Mouse (Mus musculus) midbrain, postnatal 0 days (tissue): Measurements from ENCODE around the gene Smok3c. TPM values are rescaled to one million over a fixed set of nuclear protein-coding genes. Genes with fewer than 3 reads are reported as not detected.
"Not testable (repeated sequence)": the region's sequence is repeated elsewhere in the genome, so short reads cannot be mapped to it uniquely, and the experiment has no call there.

Experiments
- ATAC-seq: fragments of 200-750 bp; cut with Nextera tagmentation; 2 replicates; pipeline ENCODE4 v1.8.0; 2017; ENCODE audit warnings: moderate number of reproducible peaks, mild to moderate bottlenecking, moderate TSS enrichment, moderate library complexity; ENCODE audit not compliant: low FRiP score
- DNase-seq: peaks from one replicate; pipeline ENCODE4 v3.0.0-alpha.2; 2015; ENCODE audit warnings: low spot score
- H3K27ac ChIP-seq: fragments of 300-500 bp; sonication (generic); 2 replicates; pipeline ENCODE4 v1.5.1; 2014; ENCODE audit warnings: low read depth, mild to moderate bottlenecking, low read length, mixed read lengths
- H3K27me3 ChIP-seq: fragments of 300-500 bp; sonication (generic); 2 replicates; pipeline ENCODE4 v1.6.1; 2014; ENCODE audit warnings: low read length, control low read depth, mixed read lengths; ENCODE audit not compliant: insufficient read depth
- H3K36me3 ChIP-seq: fragments of 300-500 bp; sonication (generic); 2 replicates; pipeline ENCODE4 v1.6.1; 2014; ENCODE audit warnings: low read length, control low read depth, mixed read lengths; ENCODE audit not compliant: insufficient read depth
- H3K4me1 ChIP-seq: fragments of 300-500 bp; sonication (generic); 2 replicates; pipeline ENCODE4 v1.6.1; 2014; ENCODE audit warnings: mild to moderate bottlenecking, control low read depth, antibody characterized with exemption, low read length, mixed read lengths; ENCODE audit not compliant: insufficient read depth
- H3K4me2 ChIP-seq: fragments of 300-500 bp; sonication (generic); 2 replicates; pipeline ENCODE4 v1.6.1; 2014; ENCODE audit warnings: low read depth, mild to moderate bottlenecking, low read length, mixed read lengths; ENCODE audit not compliant: poor library complexity, severe bottlenecking
- H3K4me3 ChIP-seq: fragments of 300-500 bp; sonication (generic); 2 replicates; pipeline ENCODE4 v1.5.1; 2014; ENCODE audit warnings: low read depth, mild to moderate bottlenecking, low read length, moderate library complexity
- H3K9ac ChIP-seq: fragments of 300-500 bp; sonication (generic); replicated peaks from 2 replicates; pipeline ENCODE4 v1.6.1; 2014; ENCODE audit warnings: mild to moderate bottlenecking, low read length, moderate library complexity, mixed read lengths; ENCODE audit not compliant: poor library complexity, severe bottlenecking
- H3K9me3 ChIP-seq: fragments of 300-500 bp; sonication (generic); 2 replicates; pipeline ENCODE4 v1.6.1; 2016; ENCODE audit warnings: low read length, control low read depth
- CTCF ChIP-seq: IDR thresholded peaks from 2 replicates; pipeline ENCODE4 v1.5.1; 2016; ENCODE audit warnings: antibody characterized with exemption, mild to moderate bottlenecking
- WGBS: fragments of 180-500 bp; shearing (Covaris S2); extraction: QIAGEN DNeasy Blood & Tissue Kit; methylation state at CpG from one replicate; pipeline ENCODE4 v1.1.7; 2014; 5-methylcytosine and 5-hydroxymethylcytosine counted together
- polyA plus RNA-seq: library from polyadenylated mRNA; unstranded; fragments of >200 nt; fragmentation: Nextera tagmentation; extraction: Ambion mirVana; gene quantifications from 2 replicates; pipeline ENCODE4 v1.2.1, GENCODE M21; 2015
- total RNA-seq: library from RNA; depleted of rRNA; stranded (reverse); fragments of >200 nt; gene quantifications from 2 replicates; pipeline ENCODE4 v1.2.3, GENCODE M21; 2014; rRNA removed

Smok3c gene
- total RNA-seq (not detected in 2 replicates), polyA plus RNA-seq (not detected in 2 replicates)

DNA sequence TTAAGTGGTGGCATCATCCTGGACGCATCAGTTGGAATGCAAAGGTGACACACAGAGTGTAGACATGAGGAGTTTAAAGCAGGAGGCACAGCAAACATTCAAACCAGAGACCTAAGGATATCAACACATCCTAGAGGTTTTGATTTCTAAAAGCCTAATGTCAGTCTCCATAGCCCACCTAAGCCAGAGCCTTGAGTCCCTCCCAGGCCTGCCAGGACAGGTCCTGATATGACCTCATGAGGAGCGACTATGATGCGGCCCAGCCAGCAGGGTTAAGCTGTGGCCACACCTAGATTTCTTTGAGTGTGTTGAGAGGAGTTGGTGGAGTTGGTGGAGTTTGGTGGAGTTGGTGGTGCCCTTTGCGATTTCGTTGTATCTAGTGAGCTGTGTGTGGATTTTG, at the start of gene Smok3c:
Gene Smok3c (plus strand): TSS at position 301 of the 400 bp plus-strand sequence.
- H3K4me2 ChIP-seq, H3K4me1 ChIP-seq, H3K27me3 ChIP-seq, ATAC-seq, H3K9ac ChIP-seq, H3K36me3 ChIP-seq, H3K27ac ChIP-seq, H3K4me3 ChIP-seq, H3K9me3 ChIP-seq, DNase-seq: not testable (repeated sequence)
- no CpG with 5 or more reads among the region's 5 CpGs for WGBS

- Histone ChIP-seq H3K27ac (no peak overlapping the region), H3K4me3 (no peak overlapping the region), H3K9me3 (no peaks in the 10 kb centered on the region), H3K4me2 (no peak overlapping the region), H3K36me3 (no peaks in the 10 kb centered on the region), H3K9ac (no peak overlapping the region), H3K27me3 (no peaks in the 10 kb centered on the region), H3K4me1 (no peaks in the 10 kb centered on the region)
- ATAC-seq (no peak), DNase-seq (no peak)
- WGBS, result 91% methylated on average over 5 of the region's 5 CpGs
- no peak for TF ChIP-seq CTCF
These were observed 43.6 kb upstream of the Smok3c start for GRCm38 (mm10) chr5:138009437-138009836.

DNA sequence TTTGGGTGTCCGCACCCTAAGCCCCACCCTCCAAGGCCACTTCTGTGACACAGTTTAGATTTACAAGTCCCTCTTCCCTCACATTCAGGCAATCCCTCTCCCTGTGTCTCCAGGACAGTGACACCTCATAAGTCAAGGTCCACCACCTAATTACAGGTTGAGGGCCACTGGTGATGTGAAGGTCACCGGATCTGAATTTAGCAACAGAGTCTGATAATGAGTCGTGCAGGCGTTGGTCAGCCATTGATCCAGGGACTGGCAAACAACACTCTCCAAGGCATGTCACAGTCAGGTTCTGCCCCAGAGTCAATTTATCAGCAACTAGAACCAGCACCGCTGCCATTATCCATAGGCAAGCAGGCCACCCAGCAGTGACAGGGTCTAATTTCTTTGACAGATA, 40.6 kb upstream of the Smok3c start:
- Histone ChIP-seq H3K27me3 (no peaks in the 10 kb centered on the region), H3K27ac (no peak overlapping the region), H3K9ac (no peak overlapping the region), H3K4me1 (no peaks in the 10 kb centered on the region), H3K4me2 (no peak overlapping the region), H3K9me3 (no peaks in the 10 kb centered on the region), H3K4me3 (no peak overlapping the region), H3K36me3 (no peaks in the 10 kb centered on the region)
- TF ChIP-seq CTCF, result no peak
- 93% methylated on average over 5 of the region's 5 CpGs for WGBS
- DNase-seq (no peak), ATAC-seq (no peak)

DNA sequence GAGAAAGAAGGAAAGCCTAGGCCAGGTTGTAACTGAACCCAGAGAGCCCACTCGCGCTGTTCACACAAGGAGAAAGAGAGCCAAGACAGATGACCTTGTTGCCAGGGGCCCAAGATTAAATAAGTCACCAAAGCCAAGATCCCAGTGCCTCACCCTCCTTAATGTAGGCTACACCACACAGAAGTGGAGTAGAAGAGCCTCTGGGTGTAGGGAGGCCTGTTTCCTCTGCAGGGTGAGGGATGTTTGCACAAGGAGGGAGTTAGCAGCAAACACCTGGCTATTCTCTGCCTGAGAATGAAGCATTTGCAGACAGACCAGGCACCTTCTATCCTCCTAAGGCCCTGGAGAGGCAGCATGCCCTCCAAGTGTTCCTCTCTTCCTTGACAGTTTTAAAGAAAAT, 36.5 kb upstream of the Smok3c start:
- H3K4me1 ChIP-seq, result no peaks in the 10 kb centered on the region
- H3K4me3 ChIP-seq, result no peak overlapping the region
- WGBS, result 98% methylated on average over 2 of the region's 2 CpGs
- no peak overlapping the region for H3K4me2 ChIP-seq
- TF ChIP-seq CTCF, result no peak
- DNase-seq (no peak), ATAC-seq (no peak)
- no peaks in the 10 kb centered on the region for H3K36me3 ChIP-seq
- H3K27ac ChIP-seq, result no peak overlapping the region
- no peak overlapping the region for H3K9ac ChIP-seq
- no peaks in the 10 kb centered on the region for H3K9me3 ChIP-seq
- H3K27me3 ChIP-seq, result no peaks in the 10 kb centered on the region

DNA sequence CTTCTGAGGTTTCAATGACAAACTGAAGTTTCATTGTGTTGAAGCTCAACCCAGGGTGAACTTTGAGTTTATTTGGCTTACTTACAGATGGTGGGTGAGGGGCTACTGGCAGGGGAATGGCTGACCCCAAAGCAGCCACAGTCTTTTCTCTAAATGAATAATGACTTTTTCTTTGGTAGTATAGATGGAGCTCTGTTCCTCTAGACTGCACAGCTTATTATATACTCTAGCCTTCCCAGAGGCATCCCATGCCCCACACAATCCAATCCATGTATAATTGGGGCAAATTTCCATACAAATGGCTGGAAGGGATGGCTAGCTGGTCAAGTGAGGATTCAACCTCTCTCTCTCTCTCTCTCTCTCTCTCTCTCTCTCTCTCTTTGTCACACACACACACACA, 36.0 kb upstream of the Smok3c start:
- H3K27me3 ChIP-seq, result no peaks in the 10 kb centered on the region
- ATAC-seq, result no peak
- no peaks in the 10 kb centered on the region for H3K9me3 ChIP-seq

GRCm38 (mm10) chr5:138019577-138019976, 33.4 kb upstream of the Smok3c start:
- not testable (repeated sequence) for H3K4me1 ChIP-seq, ATAC-seq, H3K27me3 ChIP-seq, H3K27ac ChIP-seq, H3K36me3 ChIP-seq, DNase-seq, H3K9me3 ChIP-seq, H3K9ac ChIP-seq, H3K4me3 ChIP-seq, H3K4me2 ChIP-seq
- WGBS, result 90% methylated on average over 3 of the region's 4 CpGs

More for the DNA sequence above, 36.0 kb upstream of the Smok3c start:
- TF ChIP-seq CTCF, result no peak
- no peak overlapping the region for H3K4me3 ChIP-seq
- no peaks in the 10 kb centered on the region for H3K36me3 ChIP-seq
- DNase-seq, result no peak
- no peak overlapping the region for H3K27ac ChIP-seq
- no peak overlapping the region for H3K9ac ChIP-seq
- H3K4me2 ChIP-seq, result no peak overlapping the region
- H3K4me1 ChIP-seq, result no peaks in the 10 kb centered on the region

GRCm38 (mm10) chr5:138020961-138021479, 32.0 kb upstream of the Smok3c start, which contains the start of the genes Smok3a and Smok3b:
Smok3a (plus strand) TSS chr5:138021261.
Smok3b (plus strand) TSS chr5:138021429.
- WGBS, result 87% methylated on average over 3 of the region's 7 CpGs
- DNase-seq, H3K27ac ChIP-seq, H3K4me1 ChIP-seq, H3K4me3 ChIP-seq, H3K4me2 ChIP-seq, H3K27me3 ChIP-seq, H3K9ac ChIP-seq, ATAC-seq, H3K36me3 ChIP-seq, H3K9me3 ChIP-seq: not testable (repeated sequence)
